ENCODE assay signal across 11 mouse cellular contexts in genomic region chr11:98449921-98450771, GRCm38 (mm10). TPM values are rescaled to one million over a fixed set of nuclear protein-coding genes. Genes with fewer than 3 reads are reported as not detected.
DNase-seq lines count a peak whose midpoint lies in the region; ATAC-seq and TF ChIP-seq lines count a peak whose summit lies in the region.
"Had no signal": no experiment of that assay in that cellular context is flagged by ENCODE, and none has a peak within 500 bp of the region (broad histone marks: within the 10 kb centered on the region; RNA-seq: fewer than 3 reads in every experiment).

No protein-coding gene starts in this region.

- H3K27ac ChIP-seq in lung, postnatal 0 days (ENCODE audit: low read length), result no peak overlapping the region
- no peak overlapping the region for H3K27ac ChIP-seq in kidney, postnatal 0 days
- no peak overlapping the region for H3K27ac ChIP-seq in stomach, embryonic 16.5 days (ENCODE audit: low read length)
- H3K27ac ChIP-seq: midbrain, embryonic 10.5 days; neural tube, embryonic 12.5 days had no signal

- WGBS in lung, postnatal 0 days, result 57% methylated on average over 20 of the region's 20 CpGs
- WGBS in kidney, postnatal 0 days, result 76% methylated on average over 20 of the region's 20 CpGs
- WGBS in stomach, embryonic 16.5 days, result 72% methylated on average over 20 of the region's 20 CpGs

- no peaks in the 10 kb centered on the region for H3K36me3 ChIP-seq in lung, postnatal 0 days (ENCODE audit: insufficient read depth, low read length)
- H3K36me3 ChIP-seq in kidney, postnatal 0 days (ENCODE audit: insufficient read depth, low read length), result peaks cover 12% of the 10 kb centered on the region; the same call in 1 of the 2 replicates
- peaks cover 3% of the 10 kb centered on the region; the same call in 1 of the 2 replicates for H3K36me3 ChIP-seq in stomach, embryonic 16.5 days (ENCODE audit: control insufficient read depth, insufficient read depth, low read length)
- H3K36me3 ChIP-seq: midbrain, embryonic 10.5 days; neural tube, embryonic 12.5 days had no signal

- no peaks in the 10 kb centered on the region for H3K27me3 ChIP-seq in lung, postnatal 0 days (replicated peaks; ENCODE audit: insufficient read depth, low read length)
- no peaks in the 10 kb centered on the region for H3K27me3 ChIP-seq in kidney, postnatal 0 days (ENCODE audit: insufficient read depth, low read length)
- H3K27me3 ChIP-seq in stomach, embryonic 16.5 days (ENCODE audit: control insufficient read depth, insufficient read depth, low read length), result peaks cover 7% of the 10 kb centered on the region; the same call in 1 of the 2 replicates

- no peak overlapping the region for H3K9ac ChIP-seq in lung, postnatal 0 days (replicated peaks; ENCODE audit: low read depth)
- H3K9ac ChIP-seq in kidney, postnatal 0 days (ENCODE audit: low read depth, low read length), result no peak overlapping the region
- H3K9ac ChIP-seq in stomach, embryonic 16.5 days (ENCODE audit: low read length), result no peak overlapping the region; the same call in 1 of the 2 replicates
- H3K9ac ChIP-seq: neural tube, embryonic 12.5 days had no signal

- 0 out of 2 replicates have a peak overlapping the region, but pooled peaks have one; percentile 52 for H3K4me2 ChIP-seq in lung, postnatal 0 days (replicated peaks; ENCODE audit: low read depth, low read length)
- peak overlapping the region; percentile 54 for H3K4me2 ChIP-seq in kidney, postnatal 0 days (ENCODE audit: low read length)
- peak overlapping the region; percentile 54; the same call in 1 of the 2 replicates for H3K4me2 ChIP-seq in stomach, embryonic 16.5 days (ENCODE audit: low read depth, low read length)
- H3K4me2 ChIP-seq: neural tube, embryonic 12.5 days had no signal

- H3K4me1 ChIP-seq in lung, postnatal 0 days (ENCODE audit: insufficient read depth, low read depth, low read length), result no peaks in the 10 kb centered on the region
- peaks cover 6% of the 10 kb centered on the region; the same call in 1 of the 2 replicates for H3K4me1 ChIP-seq in kidney, postnatal 0 days (replicated peaks; ENCODE audit: insufficient read depth, low read length)
- H3K4me1 ChIP-seq in stomach, embryonic 16.5 days (ENCODE audit: control insufficient read depth, insufficient read depth, low read length), result peaks cover 27% of the 10 kb centered on the region

- TF ChIP-seq EP300 in lung, postnatal 0 days (IDR thresholded peaks at IDR 0.05), result no peak

- H3K9me3 ChIP-seq in lung, postnatal 0 days (ENCODE audit: low read length), result no peaks in the 10 kb centered on the region
- no peaks in the 10 kb centered on the region for H3K9me3 ChIP-seq in kidney, postnatal 0 days (replicated peaks; ENCODE audit: low read length)
- no peaks in the 10 kb centered on the region for H3K9me3 ChIP-seq in stomach, embryonic 16.5 days (replicated peaks; ENCODE audit: control insufficient read depth, low read length)
- H3K9me3 ChIP-seq: midbrain, embryonic 10.5 days; neural tube, embryonic 12.5 days had no signal

- TF ChIP-seq CTCF in lung, postnatal 0 days (IDR thresholded peaks at IDR 0.05), result no peak
- no peak for TF ChIP-seq CTCF in kidney, postnatal 0 days (IDR thresholded peaks at IDR 0.05; ENCODE audit: low read depth)

- DNase-seq in lung, postnatal 0 days (ENCODE audit: low spot score), result no peak
- no peak for DNase-seq in lung, postnatal 14 days
- peak; percentile 83 for DNase-seq in induced T-regulatory cell, adult 2 months (ENCODE audit: low read depth)
- DNase-seq in kidney, postnatal 0 days (ENCODE audit: low spot score), result no peak
- no peak for DNase-seq in right cerebral cortex, adult 18-20 months
- no peak for DNase-seq in T-cell, adult 2 months (ENCODE audit: low spot score)
- DNase-seq: cerebellum, adult 9-10 months; gastrocnemius, adult 2 months had no signal

- ATAC-seq in lung, postnatal 0 days, result no peak
- no peak for ATAC-seq in kidney, postnatal 0 days (replicated peaks; ENCODE audit: low FRiP score, low read depth)
- ATAC-seq in stomach, embryonic 16.5 days (ENCODE audit: insufficient read depth, low FRiP score), result no peak

- no peak overlapping the region for H3K4me3 ChIP-seq in lung, postnatal 0 days (ENCODE audit: low read depth, low read length)
- no peak overlapping the region; the same call in 1 of the 2 replicates for H3K4me3 ChIP-seq in kidney, postnatal 0 days (replicated peaks; ENCODE audit: low read depth, low read length)
- H3K4me3 ChIP-seq in stomach, embryonic 16.5 days (replicated peaks; ENCODE audit: low read length), result no peak overlapping the region
- H3K4me3 ChIP-seq: gastrocnemius, adult 2 months; midbrain, embryonic 10.5 days; neural tube, embryonic 12.5 days had no signal

RNA-seq across cellular contexts. Expression of gene Grb7, which starts 4.0 kb away (rescaled TPM):
- polyA plus RNA-seq in lung, postnatal 0 days (2015; fragmentation: Nextera tagmentation; extraction: Ambion mirVana), result 30.7 and 33.1 TPM in 2 replicates
- 66.9 and 73.2 TPM in 2 replicates for polyA plus RNA-seq in kidney, postnatal 0 days (2015; fragmentation: Nextera tagmentation; extraction: Ambion mirVana)
- 44.3 and 53.1 TPM in 2 replicates for polyA plus RNA-seq in stomach, embryonic 16.5 days (2015; fragmentation: Nextera tagmentation; extraction: Ambion mirVana)

RNA-seq across cellular contexts. Expression of gene Mien1, which starts 11.4 kb away (rescaled TPM):
- polyA plus RNA-seq in lung, postnatal 0 days (2015; fragmentation: Nextera tagmentation; extraction: Ambion mirVana), result 86.1 and 96.0 TPM in 2 replicates
- polyA plus RNA-seq in kidney, postnatal 0 days (2015; fragmentation: Nextera tagmentation; extraction: Ambion mirVana), result 155 and 158 TPM in 2 replicates
- 152 and 157 TPM in 2 replicates for polyA plus RNA-seq in stomach, embryonic 16.5 days (2015; fragmentation: Nextera tagmentation; extraction: Ambion mirVana)

RNA-seq across cellular contexts. Expression of gene Erbb2, which starts 37.9 kb away (rescaled TPM):
- polyA plus RNA-seq in lung, postnatal 0 days (2015; fragmentation: Nextera tagmentation; extraction: Ambion mirVana), result 21.2 and 23.6 TPM in 2 replicates
- 36.1 and 41.1 TPM in 2 replicates for polyA plus RNA-seq in kidney, postnatal 0 days (2015; fragmentation: Nextera tagmentation; extraction: Ambion mirVana)
- 52.1 and 62.2 TPM in 2 replicates for polyA plus RNA-seq in stomach, embryonic 16.5 days (2015; fragmentation: Nextera tagmentation; extraction: Ambion mirVana)

RNA-seq across cellular contexts. Expression of gene Pgap3, which starts 49.9 kb away (rescaled TPM):
- 8.0 and 8.6 TPM in 2 replicates for polyA plus RNA-seq in lung, postnatal 0 days (2015; fragmentation: Nextera tagmentation; extraction: Ambion mirVana)
- polyA plus RNA-seq in kidney, postnatal 0 days (2015; fragmentation: Nextera tagmentation; extraction: Ambion mirVana), result 16.1 and 17.4 TPM in 2 replicates
- polyA plus RNA-seq in stomach, embryonic 16.5 days (2015; fragmentation: Nextera tagmentation; extraction: Ambion mirVana), result 16.4 and 17.0 TPM in 2 replicates
